Mouse (Mus musculus) heart, postnatal 4 days (tissue): ENCODE measurements at regions not wholly inside any gene's neighbourhood (a gene's known extent, or its start where the extent isn't known, plus 50 kb on each side); places are given as distances from the start of the nearest gene placed in this dataset.

Experiments
- DNase-seq: peaks from one replicate; pipeline ENCODE4 v3.0.0; 2021

- no peak for DNase-seq
Observed at GRCm38 (mm10) chr9:92865822-92866221, 323.8 kb downstream of the Plod2 start.

- DNase-seq, result peak; percentile 60
Observed at GRCm38 (mm10) chr9:92878589-92878988, 336.6 kb downstream of the Plod2 start.

- no peak for DNase-seq
Observed at GRCm38 (mm10) chr9:92879812-92880211, 337.8 kb downstream of the Plod2 start.

GRCm38 (mm10) chr9:92882251-92882832, 340.3 kb downstream of the Plod2 start:
- DNase-seq, result no peak

GRCm38 (mm10) chr9:92890063-92890462, 348.0 kb downstream of the Plod2 start:
- no peak for DNase-seq

GRCm38 (mm10) chr9:92899733-92900132, 357.7 kb downstream of the Plod2 start:
- no peak for DNase-seq

- DNase-seq, result no peak
Observed at GRCm38 (mm10) chr9:92907102-92907501, 365.1 kb downstream of the Plod2 start.

GRCm38 (mm10) chr9:92919396-92919795, 377.4 kb downstream of the Plod2 start:
- DNase-seq, result no peak

- no peak for DNase-seq
Observed at GRCm38 (mm10) chr9:92930231-92930966, 388.4 kb downstream of the Plod2 start.

GRCm38 (mm10) chr9:92937802-92938201, 395.8 kb downstream of the Plod2 start:
- no peak for DNase-seq

GRCm38 (mm10) chr9:92950092-92950491, 408.1 kb downstream of the Plod2 start:
- no peak for DNase-seq

- no peak for DNase-seq
Observed at GRCm38 (mm10) chr9:92963275-92963674, 421.3 kb downstream of the Plod2 start.

GRCm38 (mm10) chr9:92991759-92992158, 449.7 kb downstream of the Plod2 start:
- no peak for DNase-seq

GRCm38 (mm10) chr9:92996156-92996555, 454.1 kb downstream of the Plod2 start:
- DNase-seq, result no peak

GRCm38 (mm10) chr9:93005182-93005953, 463.3 kb downstream of the Plod2 start:
- no peak for DNase-seq

- no peak for DNase-seq
Observed at GRCm38 (mm10) chr9:93008511-93009302, 466.7 kb downstream of the Plod2 start.

- no peak for DNase-seq
Observed at GRCm38 (mm10) chr9:93044298-93044912, 502.4 kb downstream of the Plod2 start.

GRCm38 (mm10) chr9:93072140-93072539, 530.1 kb downstream of the Plod2 start:
- no peak for DNase-seq

- no peak for DNase-seq
Observed at GRCm38 (mm10) chr9:93083114-93083513, 541.1 kb downstream of the Plod2 start.

- no peak for DNase-seq
Observed at GRCm38 (mm10) chr9:93098008-93098581, 556.1 kb downstream of the Plod2 start.

GRCm38 (mm10) chr9:93130561-93130960, 588.5 kb downstream of the Plod2 start:
- DNase-seq, result no peak
